13 mouse cellular contexts compared by ENCODE assay signal in the genomic region with DNA sequence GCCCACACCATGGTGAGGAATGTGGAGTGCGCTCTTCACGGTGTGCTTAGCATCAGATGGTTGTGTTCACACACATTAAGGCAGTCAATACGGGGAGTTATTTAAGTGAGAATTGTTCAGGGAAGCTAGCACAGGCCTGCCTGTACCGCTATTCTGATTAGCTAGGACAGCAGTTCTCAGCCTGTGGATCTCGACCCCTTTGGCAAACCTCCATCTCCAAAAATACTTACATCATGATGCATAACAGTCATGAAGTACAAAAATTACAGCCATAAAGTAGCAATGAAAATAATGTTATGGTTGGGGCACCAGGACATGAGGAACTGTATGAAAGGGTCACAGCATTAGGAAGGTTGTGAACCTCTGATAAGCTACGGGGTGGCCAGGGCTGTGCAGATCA.
"Had no signal": no experiment of that assay in that cellular context is flagged by ENCODE, and none has a peak within 500 bp of the region (broad histone marks: within the 10 kb centered on the region; RNA-seq: fewer than 3 reads in every experiment).

No protein-coding gene starts in this region.

- DNase-seq: kidney, adult 11 months; kidney, adult 9 months; kidney, postnatal 10 days; midbrain, embryonic 14.5 days; right cerebral cortex, adult 18-20 months; right cerebral cortex, postnatal 25 days; thymus, postnatal 36 days had no signal

- H3K4me1 ChIP-seq: limb, embryonic 15.5 days; liver, embryonic 12.5 days; midbrain, embryonic 10.5 days; neural tube, embryonic 15.5 days had no signal

- H3K4me2 ChIP-seq: limb, embryonic 15.5 days; liver, embryonic 12.5 days; neural tube, embryonic 15.5 days had no signal

- H3K27ac ChIP-seq: left cerebral cortex, adult 2 months; limb, embryonic 15.5 days; liver, embryonic 12.5 days; midbrain, embryonic 10.5 days; neural tube, embryonic 15.5 days had no signal

- H3K27me3 ChIP-seq: limb, embryonic 15.5 days; neural tube, embryonic 15.5 days had no signal

- ATAC-seq: liver, embryonic 12.5 days had no signal

- H3K4me3 ChIP-seq: left cerebral cortex, adult 2 months; limb, embryonic 15.5 days; liver, embryonic 12.5 days; midbrain, embryonic 10.5 days; myocyte; neural tube, embryonic 15.5 days had no signal

- H3K9ac ChIP-seq: limb, embryonic 15.5 days; liver, embryonic 12.5 days; neural tube, embryonic 15.5 days had no signal

- H3K36me3 ChIP-seq: limb, embryonic 15.5 days; liver, embryonic 12.5 days; midbrain, embryonic 10.5 days; neural tube, embryonic 15.5 days had no signal

- H3K9me3 ChIP-seq: limb, embryonic 15.5 days; liver, embryonic 12.5 days; midbrain, embryonic 10.5 days; neural tube, embryonic 15.5 days had no signal
